Mouse (Mus musculus): ENCODE results near the gene Scaf1. TPM values are rescaled to one million over a fixed set of nuclear protein-coding genes. Genes with fewer than 3 reads are reported as not detected.
"Not testable (repeated sequence)": the region's sequence is repeated elsewhere in the genome, so short reads cannot be mapped to it uniquely, and the experiment has no call there.

The Scaf1 gene
- polyA plus RNA-seq, 1 experiment from 2014 or later = 50.6 TPM

- peak; percentile 71 for DNase-seq (ENCODE audit: low spot score)
- Histone ChIP-seq H3K4me1 (no peaks in the 10 kb centered on the region), H3K27me3 (ENCODE audit: low read depth, poor library complexity, severe bottlenecking) (no peaks in the 10 kb centered on the region), H3K27ac (no peak overlapping the region), H3K9me3 (replicated peaks) (no peaks in the 10 kb centered on the region), H3K4me3 (no peak overlapping the region), H3K36me3 (peaks cover 100% of the 10 kb centered on the region)
- WGBS = 73% methylated on average over 7 of the region's 7 CpGs
Measured at GRCm38 (mm10) chr7:45037720-45038361, 21.7 kb upstream of the Scaf1 start.

DNA sequence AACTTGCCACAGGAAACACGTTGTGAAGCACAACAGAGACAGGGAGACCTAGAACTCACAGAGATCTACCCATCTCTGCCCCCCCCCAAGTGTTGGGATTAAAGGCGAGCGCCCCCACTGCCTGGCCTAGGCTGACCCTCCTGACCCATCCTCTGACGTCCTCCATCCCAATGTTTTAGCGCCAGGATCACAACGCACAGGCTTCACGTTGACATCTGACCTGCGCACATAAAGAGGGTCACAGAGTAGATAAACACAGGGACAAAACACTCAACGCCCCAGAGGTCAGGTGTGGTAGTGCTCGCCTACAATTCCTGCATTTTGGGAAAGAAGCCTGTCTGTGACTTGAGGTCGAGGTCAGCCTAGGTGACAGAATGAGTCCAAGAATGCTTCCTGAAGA lies 20.5 kb upstream of the Scaf1 start:
- Histone ChIP-seq H3K9me3 (replicated peaks) (no peaks in the 10 kb centered on the region), H3K27me3 (ENCODE audit: low read depth, poor library complexity, severe bottlenecking) (no peaks in the 10 kb centered on the region), H3K4me1 (no peaks in the 10 kb centered on the region), H3K36me3 (peaks cover 100% of the 10 kb centered on the region), H3K27ac (no peak overlapping the region), H3K4me3 (no peak overlapping the region)
- 92% methylated on average over 11 of the region's 11 CpGs for WGBS
- no peak for DNase-seq (ENCODE audit: low spot score)

GRCm38 (mm10) chr7:45035631-45036030 lies 19.5 kb upstream of the Scaf1 start:
- H3K9me3 ChIP-seq (replicated peaks) = no peaks in the 10 kb centered on the region
- no peak for DNase-seq (ENCODE audit: low spot score)
- H3K27me3 ChIP-seq (ENCODE audit: low read depth, poor library complexity, severe bottlenecking) = no peaks in the 10 kb centered on the region
- H3K4me1 ChIP-seq = no peaks in the 10 kb centered on the region
- H3K4me3 ChIP-seq = no peak overlapping the region
- H3K27ac ChIP-seq = no peak overlapping the region
- H3K36me3 ChIP-seq = peaks cover 100% of the 10 kb centered on the region
- 96% methylated on average over 3 of the region's 3 CpGs for WGBS

GRCm38 (mm10) chr7:45033722-45034359 lies 17.7 kb upstream of the Scaf1 start:
- Histone ChIP-seq H3K9me3 (replicated peaks) (no peaks in the 10 kb centered on the region), H3K4me3 (no peak overlapping the region), H3K27me3 (ENCODE audit: low read depth, poor library complexity, severe bottlenecking) (no peaks in the 10 kb centered on the region), H3K36me3 (peaks cover 100% of the 10 kb centered on the region), H3K4me1 (no peaks in the 10 kb centered on the region), H3K27ac (no peak overlapping the region)
- WGBS = 97% methylated on average over 19 of the region's 19 CpGs
- DNase-seq (ENCODE audit: low spot score) = no peak

- WGBS = 96% methylated on average over 8 of the region's 8 CpGs
- H3K27me3 ChIP-seq (ENCODE audit: low read depth, poor library complexity, severe bottlenecking) = no peaks in the 10 kb centered on the region
- no peaks in the 10 kb centered on the region for H3K4me1 ChIP-seq
- H3K36me3 ChIP-seq = peaks cover 96% of the 10 kb centered on the region
- H3K4me3 ChIP-seq = no peak overlapping the region
- no peak overlapping the region for H3K27ac ChIP-seq
- no peak for DNase-seq (ENCODE audit: low spot score)
- no peaks in the 10 kb centered on the region for H3K9me3 ChIP-seq (replicated peaks)
Measured at GRCm38 (mm10) chr7:45030857-45031256, 14.7 kb upstream of the Scaf1 start.

GRCm38 (mm10) chr7:45029995-45030394 lies 13.8 kb upstream of the Scaf1 start:
- Histone ChIP-seq H3K27me3 (ENCODE audit: low read depth, poor library complexity, severe bottlenecking) (no peaks in the 10 kb centered on the region), H3K4me1 (no peaks in the 10 kb centered on the region), H3K4me3 (no peak overlapping the region), H3K9me3 (replicated peaks) (no peaks in the 10 kb centered on the region), H3K36me3 (peaks cover 87% of the 10 kb centered on the region), H3K27ac (no peak overlapping the region)
- 97% methylated on average over 6 of the region's 6 CpGs for WGBS
- no peak for DNase-seq (ENCODE audit: low spot score)

- 92% methylated on average over 11 of the region's 11 CpGs for WGBS
- Histone ChIP-seq H3K4me3 (no peak overlapping the region), H3K27me3 (ENCODE audit: low read depth, poor library complexity, severe bottlenecking) (no peaks in the 10 kb centered on the region), H3K36me3 (peaks cover 73% of the 10 kb centered on the region), H3K27ac (no peak overlapping the region), H3K4me1 (no peaks in the 10 kb centered on the region), H3K9me3 (replicated peaks) (no peaks in the 10 kb centered on the region)
- DNase-seq (ENCODE audit: low spot score) = no peak
Measured at GRCm38 (mm10) chr7:45028351-45028750, 12.2 kb upstream of the Scaf1 start.

- no peak for DNase-seq (ENCODE audit: low spot score)
- Histone ChIP-seq H3K27ac (no peak overlapping the region), H3K9me3 (replicated peaks) (no peaks in the 10 kb centered on the region), H3K4me1 (no peaks in the 10 kb centered on the region), H3K36me3 (peaks cover 67% of the 10 kb centered on the region), H3K4me3 (no peak overlapping the region), H3K27me3 (ENCODE audit: low read depth, poor library complexity, severe bottlenecking) (no peaks in the 10 kb centered on the region)
- 90% methylated on average over 9 of the region's 9 CpGs for WGBS
Measured at GRCm38 (mm10) chr7:45027761-45028160, 11.6 kb upstream of the Scaf1 start.

DNA sequence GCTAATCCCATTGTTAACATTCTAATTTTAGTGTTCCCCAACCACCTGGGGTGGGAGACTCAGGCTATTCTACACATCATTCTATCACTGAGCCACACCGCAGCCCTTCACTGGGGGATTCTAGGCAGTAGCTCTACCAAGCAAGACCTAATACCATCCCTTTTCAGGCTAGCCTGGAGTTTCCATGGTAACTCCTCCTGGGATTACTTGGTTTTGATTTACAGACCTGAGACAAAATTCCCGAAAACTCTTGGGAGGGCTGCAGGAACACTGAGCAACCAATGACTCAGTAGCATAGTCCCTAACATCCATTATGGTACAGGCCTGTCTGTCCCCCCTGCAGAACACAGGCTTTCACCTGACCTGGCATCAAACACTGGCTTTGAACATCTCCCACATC lies 10.1 kb upstream of the Scaf1 start:
- 0 out of 2 replicates have a peak, but pooled peaks cover under 1% of the 10 kb centered on the region for H3K4me1 ChIP-seq
- H3K27ac ChIP-seq = no peak overlapping the region
- WGBS = 75% methylated on average over 2 of the region's 2 CpGs
- no peaks in the 10 kb centered on the region for H3K27me3 ChIP-seq (ENCODE audit: low read depth, poor library complexity, severe bottlenecking)
- H3K36me3 ChIP-seq = peaks cover 52% of the 10 kb centered on the region
- DNase-seq (ENCODE audit: low spot score) = no peak
- no peak overlapping the region for H3K4me3 ChIP-seq
- H3K9me3 ChIP-seq (replicated peaks) = no peaks in the 10 kb centered on the region

DNA sequence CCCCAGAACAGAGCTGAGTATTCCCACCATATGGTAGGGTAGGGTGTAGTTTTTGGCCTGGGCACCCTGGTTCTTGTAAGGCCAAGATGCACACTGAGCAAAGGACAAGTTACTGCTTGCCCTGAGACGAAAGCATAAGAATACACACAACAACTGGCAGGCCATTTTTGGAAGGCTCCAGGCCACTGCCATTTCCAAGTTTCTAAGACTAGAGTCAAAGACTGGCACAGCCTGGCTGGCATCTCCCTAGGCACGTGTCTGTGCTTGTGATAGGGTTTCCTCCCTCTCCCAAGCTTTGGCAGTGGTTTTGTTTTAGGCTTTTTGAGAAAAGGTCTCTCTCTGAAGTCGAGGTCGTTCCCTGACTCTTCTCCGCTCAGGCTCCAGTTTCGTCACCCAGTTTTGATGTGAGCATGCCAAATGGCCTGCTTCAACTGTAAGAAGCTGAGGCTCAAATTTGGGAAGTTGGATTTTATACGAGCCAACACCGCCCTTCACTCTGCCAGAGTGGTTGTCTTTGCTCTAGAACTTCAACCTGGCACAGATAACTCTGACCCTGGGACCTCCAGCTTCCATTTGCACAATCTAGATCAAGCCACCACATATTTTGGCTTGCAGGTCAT lies 9.5 kb upstream of the Scaf1 start:
- DNase-seq (ENCODE audit: low spot score) = no peak

DNA sequence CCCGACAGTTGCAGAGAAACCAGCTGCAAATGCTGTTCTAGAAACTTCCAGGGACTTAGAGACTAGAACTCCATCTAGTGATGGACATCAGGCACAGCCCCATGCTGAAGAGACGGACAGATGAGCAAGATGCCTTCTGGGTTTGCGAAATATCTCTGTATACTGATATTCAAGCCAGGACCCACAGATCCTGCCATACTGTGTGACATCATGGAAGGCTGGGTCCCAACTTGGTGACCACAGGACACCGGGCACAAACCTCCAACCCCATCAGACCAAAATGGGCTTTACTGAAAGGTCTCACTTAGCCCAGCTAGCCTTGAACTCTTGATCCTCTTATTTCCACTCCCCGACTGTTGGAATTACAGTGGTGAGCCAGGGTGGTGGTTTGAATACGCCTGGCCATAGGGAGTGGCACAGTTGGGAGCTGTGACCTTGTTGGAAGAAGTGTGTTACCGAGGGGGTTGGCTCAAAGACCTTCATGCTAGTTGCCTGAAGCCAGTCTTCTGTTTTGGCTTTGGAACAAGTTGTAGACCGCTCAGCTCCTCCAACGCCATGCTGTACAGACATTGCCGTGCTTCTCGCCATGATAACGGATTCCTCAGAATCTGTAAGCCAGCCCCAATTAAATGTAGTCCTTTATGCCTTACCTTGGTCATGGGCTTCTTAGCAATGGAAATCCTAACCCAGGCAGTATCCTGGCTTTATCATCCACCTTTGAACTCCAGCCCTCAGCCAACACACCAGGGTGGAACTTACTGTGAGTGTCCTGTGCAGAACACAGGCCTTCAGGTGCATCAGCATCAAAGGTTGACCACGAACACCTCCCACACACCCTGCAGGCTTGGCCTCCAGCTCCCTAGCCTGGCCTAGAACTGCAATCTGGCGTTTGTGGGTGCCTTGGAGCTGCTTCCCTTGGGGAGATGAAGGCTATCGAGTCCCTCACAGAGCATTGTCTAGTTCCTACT lies 8.4 kb upstream of the Scaf1 start:
- peaks cover 5% of the 10 kb centered on the region; the same call in 1 of the 2 replicates for H3K27me3 ChIP-seq (ENCODE audit: low read depth, poor library complexity, severe bottlenecking)
- H3K4me1 ChIP-seq = peaks cover 14% of the 10 kb centered on the region
- no peak for DNase-seq (ENCODE audit: low spot score)
- H3K9me3 ChIP-seq (replicated peaks) = no peaks in the 10 kb centered on the region
- WGBS = 89% methylated on average over 15 of the region's 15 CpGs
- 0 out of 2 replicates have a peak overlapping the region, but pooled peaks have one; percentile 15 for H3K27ac ChIP-seq
- H3K4me3 ChIP-seq = no peak overlapping the region
- peaks cover 35% of the 10 kb centered on the region for H3K36me3 ChIP-seq

More for the DNA sequence above, 9.5 kb upstream of the Scaf1 start:
- Histone ChIP-seq H3K4me1 (0 out of 2 replicates have a peak, but pooled peaks cover 5% of the 10 kb centered on the region), H3K4me3 (no peak overlapping the region), H3K36me3 (peaks cover 46% of the 10 kb centered on the region), H3K27me3 (ENCODE audit: low read depth, poor library complexity, severe bottlenecking) (no peaks in the 10 kb centered on the region), H3K9me3 (replicated peaks) (no peaks in the 10 kb centered on the region), H3K27ac (no peak overlapping the region)
- WGBS = 74% methylated on average over 8 of the region's 8 CpGs

- not testable (repeated sequence) for H3K27me3 ChIP-seq (ENCODE audit: low read depth, poor library complexity, severe bottlenecking); H3K4me3 ChIP-seq; H3K9me3 ChIP-seq (replicated peaks); H3K27ac ChIP-seq; DNase-seq (ENCODE audit: low spot score)
- 83% methylated on average over 5 of the region's 5 CpGs for WGBS
- H3K4me1 ChIP-seq = peaks cover 23% of the 10 kb centered on the region
- peaks cover 26% of the 10 kb centered on the region for H3K36me3 ChIP-seq
Measured at GRCm38 (mm10) chr7:45023711-45024110, 7.5 kb upstream of the Scaf1 start.
